Mouse (Mus musculus): ENCODE data around the gene Clcn3.

Clcn3 gene

GRCm38 (mm10) chr8:60870231-60871193 is 112.6 kb downstream of the Clcn3 start:
- no peak for DNase-seq (ENCODE audit: low spot score in 2 of 2)

- no peak for DNase-seq (ENCODE audit: low spot score in 2 of 2)
These were observed 113.3 kb downstream of the Clcn3 start for GRCm38 (mm10) chr8:60869761-60870160.

- no peak for DNase-seq (ENCODE audit: low spot score in 2 of 2)
These were observed 114.7 kb downstream of the Clcn3 start for GRCm38 (mm10) chr8:60868236-60868965.

- DNase-seq (ENCODE audit: low spot score in 2 of 2): no peak
These were observed 115.5 kb downstream of the Clcn3 start for GRCm38 (mm10) chr8:60867468-60868115.

- peak; percentile 27 to 53 for DNase-seq (ENCODE audit: low spot score in 2 of 2)
These were observed 117.5 kb downstream of the Clcn3 start for GRCm38 (mm10) chr8:60865504-60866114.

GRCm38 (mm10) chr8:60864875-60865274 is 118.2 kb downstream of the Clcn3 start:
- DNase-seq (ENCODE audit: low spot score in 2 of 2): no peak

GRCm38 (mm10) chr8:60861783-60862182 is 121.3 kb downstream of the Clcn3 start:
- DNase-seq (ENCODE audit: low spot score in 2 of 2): no peak

GRCm38 (mm10) chr8:60860749-60861148 is 122.4 kb downstream of the Clcn3 start:
- no peak for DNase-seq (ENCODE audit: low spot score in 2 of 2)
